In the genomic region with DNA sequence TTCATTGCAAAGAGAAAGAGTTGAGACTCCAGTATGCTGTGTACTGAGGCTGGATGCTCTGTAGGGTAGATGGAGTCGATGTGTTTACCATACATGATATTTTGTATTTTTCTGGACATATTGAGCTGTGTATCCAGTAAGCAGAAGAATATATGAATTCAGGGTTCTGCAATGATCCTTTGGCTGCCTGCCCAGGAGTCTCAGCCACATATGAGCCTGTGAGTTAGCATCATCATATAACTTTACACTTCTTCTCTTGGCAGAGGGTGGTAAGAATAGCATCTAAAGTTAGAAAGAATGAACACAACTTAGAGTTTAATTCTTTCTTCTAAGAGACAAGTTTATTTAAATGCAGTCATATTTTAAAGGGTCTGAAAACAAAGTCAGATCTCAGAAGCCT, we compare ENCODE assay signal across 22 mouse cellular contexts.
DNase-seq lines count a peak whose midpoint lies in the region; ATAC-seq and TF ChIP-seq lines count a peak whose summit lies in the region.
"Had no signal": no experiment of that assay in that cellular context is flagged by ENCODE, and none has a peak within 500 bp of the region (broad histone marks: within the 10 kb centered on the region; RNA-seq: fewer than 3 reads in every experiment).

No protein-coding gene starts in this region.

- no peak overlapping the region for H3K4me3 ChIP-seq in lung, embryonic 14.5 days (ENCODE audit: low read depth, low read length)
- H3K4me3 ChIP-seq in lung, adult 2 months (replicated peaks; ENCODE audit: extremely low read depth, low read depth, low read length): no peak overlapping the region
- H3K4me3 ChIP-seq: hindbrain, embryonic 13.5 days; midbrain, embryonic 10.5 days; neural tube, embryonic 12.5 days had no signal

- intact Hi-C loops in left cerebral cortex, postnatal 25 days (cut with DNase I): loop anchor here (5.0 kb wide), 1 partner anchor 71 kb away; no protein-coding TSS in a partner anchor

- TF ChIP-seq POLR2A in lung, adult 2 months (IDR thresholded peaks at IDR 0.05; ENCODE audit: borderline replicate concordance, extremely low read depth, low read depth, low read length): no peak

- no peak overlapping the region for H3K4me2 ChIP-seq in lung, embryonic 14.5 days
- H3K4me2 ChIP-seq: heart, embryonic 11.5 days; hindbrain, embryonic 13.5 days; neural tube, embryonic 12.5 days had no signal

- no peak overlapping the region for H3K9ac ChIP-seq in lung, embryonic 14.5 days
- H3K9ac ChIP-seq: hindbrain, embryonic 13.5 days; liver, postnatal 0 days; neural tube, embryonic 12.5 days had no signal

- no peaks in the 10 kb centered on the region for H3K36me3 ChIP-seq in lung, embryonic 14.5 days (ENCODE audit: insufficient read depth)
- H3K36me3 ChIP-seq: hindbrain, embryonic 13.5 days; midbrain, embryonic 10.5 days; neural tube, embryonic 12.5 days had no signal

- peak; percentile 25 for DNase-seq in lung, embryonic 14.5 days
- DNase-seq in lung, adult 2 months: no peak
- DNase-seq in frontal cortex, postnatal 10 days (ENCODE audit: low spot score in 2 of 2): peak; percentile 11 to 30
- DNase-seq in left cerebral cortex, postnatal 25 days (ENCODE audit: low spot score in 2 of 2): peak; percentile 54 to 76
- peak; percentile 67 for DNase-seq in right cerebral cortex, postnatal 4 days
- no peak for DNase-seq in kidney, adult 18-20 months
- DNase-seq in gastrocnemius, adult 18-20 months (ENCODE audit: low spot score): no peak
- no peak for DNase-seq in ovary, postnatal 10 days (ENCODE audit: low spot score)
- DNase-seq: cerebellum, adult 11 months; cerebellum, postnatal 36 days; heart, postnatal 14 days; liver; liver, postnatal 0 days; lung, postnatal 36 days; spleen, adult 18-20 months; thymus, postnatal 25 days had no signal

- no peaks in the 10 kb centered on the region for H3K4me1 ChIP-seq in lung, embryonic 14.5 days (ENCODE audit: insufficient read depth)
- no peaks in the 10 kb centered on the region for H3K4me1 ChIP-seq in lung, adult 2 months (ENCODE audit: control insufficient read depth, insufficient read depth, low read length)
- H3K4me1 ChIP-seq: hindbrain, embryonic 13.5 days; midbrain, embryonic 10.5 days; neural tube, embryonic 12.5 days had no signal

- H3K27ac ChIP-seq in lung, embryonic 14.5 days (ENCODE audit: low read depth): no peak overlapping the region
- H3K27ac ChIP-seq: hindbrain, embryonic 13.5 days; kidney, postnatal 0 days; midbrain, embryonic 10.5 days; neural tube, embryonic 12.5 days had no signal

- no peaks in the 10 kb centered on the region for H3K9me3 ChIP-seq in lung, embryonic 14.5 days (ENCODE audit: low read depth, low read length)
- H3K9me3 ChIP-seq: hindbrain, embryonic 13.5 days had no signal

- 71% methylated on average over 1 of the region's 1 CpGs for WGBS in lung, embryonic 14.5 days
- WGBS in lung, adult 2 months: 41% methylated on average over 1 of the region's 1 CpGs

- TF ChIP-seq CTCF in lung, embryonic 14.5 days (IDR thresholded peaks at IDR 0.05; ENCODE audit: low read depth): no peak
- no peak for TF ChIP-seq CTCF in lung, adult 2 months (IDR thresholded peaks at IDR 0.05; ENCODE audit: insufficient read depth, low read length)

- ATAC-seq in lung, embryonic 14.5 days (ENCODE audit: insufficient read depth): no peak
- ATAC-seq: intestine, embryonic 16.5 days; liver, postnatal 0 days had no signal

- H3K27me3 ChIP-seq in lung, embryonic 14.5 days (ENCODE audit: insufficient read depth, low read length): no peaks in the 10 kb centered on the region
- H3K27me3 ChIP-seq: hindbrain, embryonic 13.5 days; neural tube, embryonic 12.5 days had no signal

Comparison
In these comparisons a context has a peak if more than half of its experiments do, and no peak if none do; other contexts are left out.
1. DNase-seq: peak in lung, embryonic 14.5 days (single experiment), frontal cortex, postnatal 10 days (2 of 2), left cerebral cortex, postnatal 25 days (2 of 2) and right cerebral cortex, postnatal 4 days (single experiment); none in lung, adult 2 months (single experiment), kidney, adult 18-20 months (single experiment), gastrocnemius, adult 18-20 months (single experiment) and ovary, postnatal 10 days (single experiment).